Mouse (Mus musculus) brain, embryonic 14.5 days (tissue): ENCODE data around the gene Nceh1.

ENCODE experiments used
- CTCF ChIP-seq: fragments of 200-500 bp; IDR thresholded peaks from 2 replicates; pipeline ENCODE4 v1.5.1; 2012; ENCODE audit warnings: inconsistent platforms, mild to moderate bottlenecking, moderate library complexity, borderline replicate concordance; ENCODE audit not compliant: insufficient read depth, insufficient read length; ENCODE audit errors: extremely low read depth
- POLR2A ChIP-seq: fragments of 200-500 bp; IDR thresholded peaks from 2 replicates; pipeline ENCODE4 v1.6.1; 2012; ENCODE audit warnings: mild to moderate bottlenecking, inconsistent platforms, borderline replicate concordance; ENCODE audit not compliant: poor library complexity, insufficient read depth, insufficient read length, severe bottlenecking; ENCODE audit errors: extremely low read depth

GRCm38 (mm10) chr3:27197816-27198215 lies 15.1 kb downstream of the Nceh1 start:
- TF ChIP-seq POLR2A (no peak), CTCF (no peak)
